Mouse (Mus musculus): ENCODE measurements around the gene Sec16b. TPM values are rescaled to one million over a fixed set of nuclear protein-coding genes. Genes with fewer than 3 reads are reported as not detected.

Sec16b gene
- polyA plus RNA-seq, 1 experiment from 2014 or later: 7.5 TPM

- no peak overlapping the region for H3K27ac ChIP-seq
- no peak overlapping the region for H3K9ac ChIP-seq
- ATAC-seq (ENCODE audit: insufficient read depth, low FRiP score, low read depth): no peak
- H3K4me2 ChIP-seq: no peak overlapping the region
- H3K4me1 ChIP-seq: no peaks in the 10 kb centered on the region
- 79% methylated on average over 5 of the region's 5 CpGs for WGBS
- H3K27me3 ChIP-seq (replicated peaks): no peaks in the 10 kb centered on the region
- H3K9me3 ChIP-seq: no peaks in the 10 kb centered on the region
- no peak overlapping the region for H3K4me3 ChIP-seq (replicated peaks)
- no peaks in the 10 kb centered on the region for H3K36me3 ChIP-seq
These were observed 62.9 kb downstream of the Sec16b start for GRCm38 (mm10) chr1:157569263-157570090.

- H3K36me3 ChIP-seq: no peaks in the 10 kb centered on the region
- no peak overlapping the region for H3K4me2 ChIP-seq
- H3K9me3 ChIP-seq: no peaks in the 10 kb centered on the region
- no peak for ATAC-seq (ENCODE audit: insufficient read depth, low FRiP score, low read depth)
- WGBS: 76% methylated on average over 3 of the region's 3 CpGs
- H3K9ac ChIP-seq: no peak overlapping the region
- H3K4me1 ChIP-seq: no peaks in the 10 kb centered on the region
- no peak overlapping the region for H3K27ac ChIP-seq
- no peaks in the 10 kb centered on the region for H3K27me3 ChIP-seq (replicated peaks)
- no peak overlapping the region for H3K4me3 ChIP-seq (replicated peaks)
These were observed 68.8 kb downstream of the Sec16b start for GRCm38 (mm10) chr1:157575316-157575715.

DNA sequence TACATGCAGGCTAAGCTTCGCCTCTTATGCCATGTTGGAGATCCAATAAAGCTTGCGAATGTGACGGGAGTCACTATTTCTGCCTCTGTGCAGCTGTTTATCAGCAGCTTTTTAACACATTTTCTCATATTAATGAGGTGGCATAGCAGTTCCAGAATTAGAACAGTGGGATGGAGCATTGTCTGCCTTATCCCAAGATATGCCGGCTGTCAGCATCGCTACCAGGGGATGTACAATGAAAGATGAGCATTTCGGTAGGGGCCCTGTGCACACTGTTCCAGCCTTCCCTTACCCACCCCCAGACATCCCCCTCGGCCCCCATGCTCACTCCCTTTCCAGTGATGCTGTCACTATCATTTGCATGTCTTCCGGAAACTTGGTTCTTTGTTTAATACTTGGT is 71.8 kb downstream of the Sec16b start:
- H3K36me3 ChIP-seq: no peaks in the 10 kb centered on the region
- 87% methylated on average over 8 of the region's 8 CpGs for WGBS

GRCm38 (mm10) chr1:157586556-157586955 is 80.0 kb downstream of the Sec16b start:
- no peak overlapping the region for H3K4me3 ChIP-seq (replicated peaks)
- no peak overlapping the region for H3K9ac ChIP-seq
- ATAC-seq (ENCODE audit: insufficient read depth, low FRiP score, low read depth): no peak
- no peaks in the 10 kb centered on the region for H3K27me3 ChIP-seq (replicated peaks)
- 60% methylated on average over 5 of the region's 5 CpGs for WGBS
- no peak overlapping the region for H3K27ac ChIP-seq
- no peak overlapping the region for H3K4me2 ChIP-seq
- H3K36me3 ChIP-seq: no peaks in the 10 kb centered on the region
- H3K4me1 ChIP-seq: no peaks in the 10 kb centered on the region
- no peaks in the 10 kb centered on the region for H3K9me3 ChIP-seq

More for the DNA sequence above, 71.8 kb downstream of the Sec16b start:
- Histone ChIP-seq H3K4me3 (replicated peaks) (no peak overlapping the region), H3K27ac (no peak overlapping the region), H3K9ac (no peak overlapping the region), H3K4me1 (no peaks in the 10 kb centered on the region), H3K9me3 (no peaks in the 10 kb centered on the region), H3K4me2 (no peak overlapping the region), H3K27me3 (replicated peaks) (no peaks in the 10 kb centered on the region)
- ATAC-seq (ENCODE audit: insufficient read depth, low FRiP score, low read depth): no peak

DNA sequence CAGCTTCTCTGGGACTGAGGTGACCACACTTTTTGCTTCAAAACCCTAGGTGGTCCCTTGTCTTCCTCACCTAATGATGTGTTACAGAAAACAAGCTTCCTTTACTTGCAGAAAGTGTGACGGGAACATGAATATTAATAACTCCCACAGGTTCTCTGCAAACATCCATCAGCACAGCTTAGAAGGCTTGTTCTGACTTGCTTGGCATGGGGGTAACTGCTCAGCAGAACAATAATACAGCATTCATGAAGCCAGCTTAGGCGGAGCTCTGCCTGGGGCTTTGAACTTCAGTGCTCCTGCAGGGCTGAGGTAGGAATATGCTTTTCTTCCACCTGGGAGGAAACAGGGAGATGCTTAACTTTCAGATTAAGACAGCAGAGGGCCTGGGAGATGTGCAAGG is 85.5 kb downstream of the Sec16b start:
- Histone ChIP-seq H3K36me3 (no peaks in the 10 kb centered on the region), H3K27me3 (replicated peaks) (no peaks in the 10 kb centered on the region), H3K9ac (no peak overlapping the region), H3K4me1 (no peaks in the 10 kb centered on the region), H3K4me2 (no peak overlapping the region), H3K27ac (no peak overlapping the region), H3K9me3 (no peaks in the 10 kb centered on the region), H3K4me3 (replicated peaks) (no peak overlapping the region)
- WGBS: 62% methylated on average over 2 of the region's 2 CpGs
- 0 out of 2 replicates have a peak, but pooled peaks have one; percentile 18 for ATAC-seq (ENCODE audit: insufficient read depth, low FRiP score, low read depth)

GRCm38 (mm10) chr1:157594561-157594960 is 88.0 kb downstream of the Sec16b start:
- Histone ChIP-seq H3K9me3 (no peaks in the 10 kb centered on the region), H3K9ac (no peak overlapping the region), H3K27ac (no peak overlapping the region), H3K36me3 (no peaks in the 10 kb centered on the region), H3K27me3 (replicated peaks) (no peaks in the 10 kb centered on the region), H3K4me1 (no peaks in the 10 kb centered on the region), H3K4me2 (no peak overlapping the region), H3K4me3 (replicated peaks) (no peak overlapping the region)
- WGBS: 68% methylated on average over 5 of the region's 5 CpGs
- no peak for ATAC-seq (ENCODE audit: insufficient read depth, low FRiP score, low read depth)

DNA sequence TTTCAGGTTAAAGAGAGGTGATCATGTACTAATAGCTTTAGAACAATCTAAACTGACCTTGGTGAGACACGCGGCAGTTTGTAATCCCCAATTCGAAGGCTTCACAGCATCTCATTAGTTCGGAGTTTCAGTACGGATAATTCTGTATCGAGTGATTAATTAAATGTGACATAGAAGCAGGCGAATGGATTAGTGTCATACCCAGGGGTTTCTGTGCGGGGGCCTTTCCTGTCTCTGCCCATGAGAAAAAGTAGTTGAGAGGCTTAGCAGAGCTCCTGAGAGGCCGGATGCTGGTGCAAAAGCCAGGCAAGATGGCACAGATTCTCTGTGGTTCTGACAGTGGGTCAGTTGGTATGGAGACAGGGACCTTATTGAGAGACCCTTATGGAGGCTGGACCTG is 88.6 kb downstream of the Sec16b start:
- WGBS: 70% methylated on average over 9 of the region's 9 CpGs
- Histone ChIP-seq H3K36me3 (no peaks in the 10 kb centered on the region), H3K4me3 (replicated peaks) (no peak overlapping the region), H3K4me1 (no peaks in the 10 kb centered on the region), H3K9me3 (no peaks in the 10 kb centered on the region), H3K9ac (no peak overlapping the region), H3K4me2 (no peak overlapping the region), H3K27ac (no peak overlapping the region), H3K27me3 (replicated peaks) (no peaks in the 10 kb centered on the region)
- ATAC-seq (ENCODE audit: insufficient read depth, low FRiP score, low read depth): no peak

DNA sequence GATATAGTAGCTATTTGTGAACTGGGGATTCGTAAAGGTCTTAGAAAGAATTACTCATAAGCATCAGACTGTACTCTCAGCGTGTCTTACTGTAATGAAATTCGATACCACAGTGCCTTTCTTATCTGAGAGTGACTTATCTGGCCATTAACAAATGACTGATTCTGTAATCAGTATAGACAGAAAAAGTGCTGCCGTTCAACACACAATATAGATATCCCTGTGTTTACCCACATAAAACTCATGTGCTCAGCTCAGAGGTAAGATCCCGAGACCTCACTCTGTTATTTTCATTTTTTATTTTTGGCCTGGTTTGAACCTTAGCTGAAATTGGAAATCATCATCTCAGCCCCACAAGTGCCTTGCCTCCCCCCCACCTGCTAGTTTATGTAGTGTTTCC is 98.0 kb downstream of the Sec16b start:
- no peak for ATAC-seq (ENCODE audit: insufficient read depth, low FRiP score, low read depth)
- Histone ChIP-seq H3K36me3 (no peaks in the 10 kb centered on the region), H3K4me3 (replicated peaks) (no peak overlapping the region), H3K27ac (no peak overlapping the region), H3K27me3 (replicated peaks) (no peaks in the 10 kb centered on the region), H3K4me2 (no peak overlapping the region), H3K4me1 (no peaks in the 10 kb centered on the region), H3K9ac (no peak overlapping the region), H3K9me3 (no peaks in the 10 kb centered on the region)
- 28% methylated on average over 5 of the region's 5 CpGs for WGBS

Other genes starting within 250 kb of the Sec16b start
- 9.1 TPM in 2 replicates for gene Rasal2, start 94.1 kb upstream of the Sec16b start, polyA plus RNA-seq (2015; fragmentation: Nextera tagmentation; extraction: Ambion mirVana)
- 10.1 and 11.1 TPM in 2 replicates for gene Cryzl2, start 48.2 kb upstream of the Sec16b start, polyA plus RNA-seq (2015; fragmentation: Nextera tagmentation; extraction: Ambion mirVana)